Mouse (Mus musculus): Measurements from ENCODE around the gene Scarb2.

- TF ChIP-seq CTCF (conservative IDR thresholded peaks at IDR 0.05; ENCODE audit: low read length) = 0 out of 2 replicates have a peak, but pooled peaks have one; percentile 12
- TF ChIP-seq POU5F1 (IDR thresholded peaks at IDR 0.05; ENCODE audit: borderline replicate concordance, low read length) = no peak
- no peak for TF ChIP-seq NANOG (IDR thresholded peaks at IDR 0.05; ENCODE audit: borderline replicate concordance, low read length)
These were observed 3.2 kb downstream of the Scarb2 start for GRCm38 (mm10) chr5:92503356-92503847.

Measured in E14TG2a.4 (cell line).